Mouse (Mus musculus) hindlimb bud, embryonic 11.5 days (tissue): Measurements from ENCODE around the gene Eomes.

Experiments
- DNase-seq: peaks from one replicate; pipeline ENCODE4 v3.0.0-alpha.2; 2012; ENCODE audit warnings: low read depth, low spot score; ENCODE audit errors: extremely low spot score

The Eomes gene

DNA sequence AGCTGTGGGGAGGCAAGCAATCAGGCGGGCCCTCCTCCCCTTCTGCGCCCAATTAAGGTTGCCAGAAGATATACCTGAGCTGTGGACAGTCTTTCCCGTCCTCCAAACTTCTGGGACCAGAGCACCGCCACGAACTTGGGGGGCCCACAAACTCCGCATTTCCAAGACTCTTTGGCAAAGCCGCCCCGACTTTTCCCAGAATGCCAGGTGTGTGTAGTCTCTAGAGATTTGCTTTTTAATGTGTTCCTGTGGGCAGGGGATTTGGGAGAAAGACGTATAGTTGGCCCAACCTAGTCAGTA is 9.0 kb downstream of the Eomes start:
- DNase-seq, result no peak

DNA sequence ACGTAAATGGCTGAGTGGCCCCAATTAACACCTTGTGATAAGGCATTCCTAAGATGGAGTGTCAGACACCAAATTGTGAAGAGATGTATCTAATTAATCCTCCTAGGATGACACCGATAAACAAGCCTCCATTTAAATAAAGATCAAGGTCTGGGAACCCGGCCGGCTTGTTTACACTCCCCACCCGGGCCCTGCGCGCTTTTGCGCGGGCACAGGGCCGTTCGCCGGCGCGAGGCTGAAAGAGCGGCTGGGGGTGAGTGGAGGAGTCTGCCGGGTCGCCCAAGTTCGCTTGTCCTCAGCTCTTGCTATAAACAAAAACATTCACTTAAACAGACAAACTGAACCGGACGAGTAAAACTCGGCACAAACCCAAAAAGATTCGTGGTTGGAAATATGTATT is 9.6 kb downstream of the Eomes start:
- DNase-seq, result no peak

DNA sequence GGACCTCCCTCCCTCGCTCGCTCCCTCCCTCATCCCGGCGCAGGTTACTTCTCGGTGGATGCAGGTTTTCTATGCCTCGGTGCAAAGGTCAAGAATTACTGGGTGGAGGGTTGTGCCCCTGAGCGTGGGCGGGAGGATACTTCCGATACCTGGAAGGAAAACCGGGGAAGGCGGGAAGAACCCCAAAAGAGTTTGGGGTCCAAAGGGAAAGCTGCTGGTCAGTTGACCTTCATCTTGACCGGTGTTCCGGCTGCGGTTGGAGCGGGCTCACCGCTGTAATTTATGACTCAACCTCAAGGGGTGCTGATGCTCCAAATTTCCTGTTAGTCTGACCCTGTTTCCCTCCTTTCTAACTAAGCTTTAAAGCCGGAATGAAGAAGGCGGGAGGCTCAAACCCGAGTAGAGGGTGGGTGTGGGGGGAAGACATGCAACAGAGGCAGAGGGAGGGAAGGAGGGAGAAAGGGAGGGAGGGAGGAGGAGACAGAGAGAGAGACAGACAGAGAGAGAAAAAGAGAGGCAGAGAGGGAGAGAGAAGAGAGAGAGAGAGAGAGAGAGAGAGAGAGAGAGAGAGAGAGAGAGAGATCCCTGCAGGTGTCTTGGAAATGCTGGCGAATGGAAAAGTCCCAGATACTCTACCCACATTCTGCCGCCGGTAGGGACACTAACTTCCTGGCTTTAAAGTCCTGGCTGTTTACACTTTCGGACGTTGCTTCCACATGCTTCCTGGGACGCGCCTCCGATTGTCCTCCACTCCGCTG is 10.3 kb downstream of the Eomes start:
- no peak for DNase-seq

GRCm38 (mm10) chr9:118488896-118489578 is 11.0 kb downstream of the Eomes start:
- DNase-seq, result no peak

- DNase-seq, result no peak
Observed at GRCm38 (mm10) chr9:118489579-118490019, 11.6 kb downstream of the Eomes start.

- DNase-seq, result no peak
Observed at GRCm38 (mm10) chr9:118491195-118491594, 13.2 kb downstream of the Eomes start.

GRCm38 (mm10) chr9:118492932-118493698 is 15.1 kb downstream of the Eomes start:
- DNase-seq, result no peak

DNA sequence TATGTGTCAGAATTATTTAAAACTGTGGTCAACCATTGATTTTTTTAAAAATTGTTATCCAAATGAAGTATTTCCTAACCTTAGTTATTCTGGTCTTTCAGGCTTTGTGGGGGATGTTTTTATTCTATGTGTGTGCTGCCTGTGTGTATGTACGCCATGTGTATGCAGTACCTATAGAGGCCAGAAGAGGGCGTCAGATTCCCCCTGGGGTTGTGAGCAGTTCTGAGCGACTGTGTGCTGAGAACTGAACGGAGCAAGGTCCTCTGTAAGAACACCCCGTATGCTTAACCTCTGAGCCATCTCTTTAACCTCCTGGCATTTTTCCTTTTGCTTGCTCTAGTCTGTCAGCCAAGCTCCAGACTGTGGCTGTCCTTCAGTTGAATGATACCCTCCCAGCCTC is 16.1 kb downstream of the Eomes start:
- DNase-seq, result no peak

GRCm38 (mm10) chr9:118495933-118496332 is 17.9 kb downstream of the Eomes start:
- no peak for DNase-seq

DNA sequence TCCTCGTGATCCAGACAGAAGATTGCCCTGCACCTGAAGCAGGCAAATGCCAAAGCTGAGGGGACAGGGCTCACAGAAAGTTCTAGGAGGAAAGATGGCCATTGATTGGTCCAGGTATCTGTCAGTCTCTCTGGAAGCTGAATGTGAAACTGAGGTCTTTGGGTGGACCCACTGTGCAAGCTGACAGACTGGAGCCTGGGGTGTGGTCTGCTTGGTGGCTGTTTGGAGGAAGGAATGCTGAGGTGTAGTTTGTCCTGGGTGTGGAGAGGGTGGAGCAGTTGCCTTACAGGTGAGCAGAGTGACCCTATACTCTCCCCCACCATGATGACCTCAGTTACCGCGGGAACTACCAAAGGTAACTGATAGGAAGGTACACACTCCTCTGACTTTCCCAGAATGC is 18.9 kb downstream of the Eomes start:
- DNase-seq, result no peak

DNA sequence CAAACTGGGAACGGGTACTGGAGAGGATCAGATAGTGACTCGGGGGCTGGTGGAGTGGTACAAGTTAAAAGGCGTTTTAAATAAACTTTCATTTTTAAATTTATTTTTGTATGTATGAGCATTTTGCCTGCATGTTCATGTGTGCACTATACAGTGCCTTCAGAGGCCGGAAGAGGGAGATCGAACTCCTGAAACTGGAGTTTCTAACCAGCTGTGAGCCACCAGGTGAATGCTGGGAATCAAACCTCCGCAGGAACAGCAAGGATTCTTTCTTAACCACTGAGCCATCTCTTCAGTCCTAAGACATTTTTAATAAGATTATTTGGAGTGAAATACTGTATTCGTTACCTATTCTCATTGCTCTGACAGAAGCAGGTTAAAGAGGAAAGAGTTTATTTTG is 20.0 kb downstream of the Eomes start:
- no peak for DNase-seq

- DNase-seq, result no peak
Observed at GRCm38 (mm10) chr9:118500963-118501362, 23.0 kb downstream of the Eomes start.

GRCm38 (mm10) chr9:118504656-118505055 is 26.6 kb downstream of the Eomes start:
- DNase-seq, result no peak

- no peak for DNase-seq
Observed at GRCm38 (mm10) chr9:118506020-118506403, 28.0 kb downstream of the Eomes start, which contains the start of gene Golga4. Gene Golga4 (plus strand): TSS chr9:118506267.

DNA sequence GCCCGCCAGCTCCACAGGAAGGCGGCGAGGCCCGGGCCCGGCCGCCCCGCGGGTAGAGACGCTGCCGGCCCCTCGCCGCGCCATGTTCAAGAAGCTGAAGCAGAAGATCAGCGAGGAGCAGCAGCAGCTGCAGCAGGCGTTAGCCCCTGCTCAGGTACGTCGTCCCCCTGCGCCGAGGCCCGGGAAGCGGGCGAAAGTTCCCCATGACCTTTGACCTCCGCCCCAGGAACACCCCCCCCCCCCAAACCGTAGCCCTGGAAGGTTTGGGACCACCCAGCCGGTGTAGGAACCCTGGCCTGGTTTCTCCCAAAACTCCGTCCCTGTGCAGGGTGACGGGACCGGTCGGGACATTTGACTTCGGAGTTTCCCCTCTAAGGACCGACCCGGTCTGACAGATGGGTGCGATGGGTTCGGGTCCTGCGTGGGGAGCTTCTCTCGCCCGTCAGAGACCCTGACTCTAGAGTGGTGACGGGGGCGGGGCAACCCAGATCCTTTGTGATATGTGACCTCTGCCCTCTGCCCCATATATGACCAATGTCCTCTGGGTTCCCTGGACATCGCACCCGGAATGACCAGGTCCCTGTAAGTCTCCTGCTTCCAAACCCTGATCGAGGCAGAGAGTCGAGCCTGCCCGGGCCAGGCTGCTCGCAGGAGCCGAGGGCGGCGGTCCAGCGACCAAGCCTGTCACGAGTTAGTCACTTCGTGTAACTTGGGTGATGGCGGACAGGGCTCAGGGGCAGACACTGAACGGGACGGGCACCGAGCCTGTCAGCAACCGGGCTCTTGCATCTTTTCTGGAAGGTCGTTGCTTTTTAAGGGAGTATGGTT is 28.6 kb downstream of the Eomes start:
- DNase-seq, result no peak

DNA sequence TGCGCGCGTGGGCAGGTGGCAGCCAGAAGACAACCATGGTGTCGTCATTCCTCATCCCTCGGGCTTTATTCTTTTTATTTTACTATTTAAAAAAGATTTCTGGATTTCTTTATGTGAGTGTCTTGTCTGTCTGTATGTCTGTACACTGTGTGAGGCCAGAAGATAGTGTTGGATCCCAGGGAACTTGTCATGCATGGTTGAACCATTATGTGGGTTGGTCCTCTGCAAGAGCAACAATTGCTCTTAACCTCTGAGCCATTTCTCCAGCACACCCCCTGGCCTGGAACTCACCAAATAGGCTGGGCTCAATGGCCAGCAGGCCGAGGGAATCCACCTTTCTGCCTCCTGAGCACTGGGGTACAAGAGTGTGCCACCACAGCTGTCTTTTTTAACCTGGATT is 29.5 kb downstream of the Eomes start:
- DNase-seq, result no peak

DNA sequence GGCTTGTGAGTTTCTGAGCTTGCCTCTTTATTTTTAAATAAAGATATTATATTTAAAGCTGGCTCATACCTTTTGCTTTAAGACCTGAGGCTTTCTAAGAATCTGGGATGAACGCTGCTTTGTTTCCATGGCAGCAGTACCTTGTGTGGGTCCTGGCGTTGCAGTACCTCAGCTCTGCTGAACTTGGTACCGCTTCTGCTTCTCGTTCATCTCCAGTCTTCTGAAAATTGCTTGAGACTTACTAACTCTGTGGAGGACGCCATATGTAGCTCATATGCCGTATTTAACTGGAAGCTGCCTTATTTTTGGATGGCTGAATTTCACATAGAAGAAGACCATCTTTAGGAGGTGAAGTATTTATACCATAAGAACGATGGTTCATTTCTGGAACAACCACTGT is 30.6 kb downstream of the Eomes start:
- DNase-seq, result no peak

DNA sequence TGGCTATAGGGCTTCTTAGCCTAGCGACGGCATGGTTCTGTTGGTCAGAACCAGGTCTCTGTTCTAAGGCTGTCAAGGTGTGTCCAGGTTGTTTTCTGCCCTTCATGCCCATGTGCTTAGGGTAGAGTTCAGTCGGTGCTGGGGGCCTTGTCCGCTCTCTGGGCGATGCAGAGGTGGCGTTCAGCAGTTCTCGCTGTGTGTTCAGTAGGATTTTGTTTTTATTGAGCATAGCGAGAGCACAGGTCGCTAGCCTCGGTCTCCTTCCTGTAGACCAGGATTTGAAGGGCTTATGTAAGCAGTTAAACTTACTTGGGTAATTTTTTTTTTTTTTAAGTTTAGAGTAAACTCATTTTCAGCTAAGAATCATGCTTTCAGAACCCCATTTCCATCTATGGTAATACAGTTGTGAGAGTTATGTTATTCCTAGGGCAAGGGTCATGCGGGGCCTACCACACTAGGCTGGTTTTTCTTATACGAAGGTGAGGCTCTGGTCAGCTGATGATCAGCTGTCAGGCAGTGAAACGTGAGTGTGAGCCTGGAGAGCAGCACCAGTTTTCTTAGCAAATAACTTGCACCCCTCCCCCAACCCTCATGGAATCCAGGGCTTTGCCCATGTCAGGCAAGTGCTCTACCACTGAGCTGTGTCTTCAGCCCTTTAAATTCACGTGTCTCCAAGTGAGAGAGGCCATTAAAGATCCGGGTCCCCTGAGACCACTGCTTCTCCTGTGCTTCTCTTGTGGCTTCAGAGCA is 33.1 kb downstream of the Eomes start:
- DNase-seq, result no peak

DNA sequence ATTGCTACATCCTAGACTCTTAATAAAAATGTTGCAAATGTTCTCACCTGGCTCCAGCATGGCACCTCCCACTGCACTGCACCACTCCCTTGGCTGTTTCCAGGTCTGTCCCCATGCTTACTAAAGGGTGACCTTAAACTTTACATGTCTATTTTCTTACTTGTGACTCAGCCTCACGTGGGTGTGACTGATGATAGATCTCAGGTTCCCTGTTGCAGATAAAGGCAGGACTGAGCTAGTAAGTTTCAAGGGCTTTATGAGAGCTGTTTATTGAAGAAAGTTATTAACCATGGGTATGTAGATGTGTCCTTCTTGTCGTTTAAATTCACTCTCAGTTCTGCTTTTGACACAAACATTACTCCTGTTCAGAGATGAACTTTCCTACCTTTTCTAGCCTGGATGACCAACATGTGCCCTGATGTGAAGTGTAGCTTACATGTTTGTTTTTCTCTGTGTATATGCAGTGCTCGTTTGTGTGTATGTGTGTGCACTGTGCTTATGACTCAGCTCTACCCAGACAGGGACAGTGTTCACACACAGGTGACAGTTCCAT is 34.7 kb downstream of the Eomes start:
- no peak for DNase-seq

- DNase-seq, result no peak
Observed at GRCm38 (mm10) chr9:118515476-118515875, 37.5 kb downstream of the Eomes start.
